Mouse (Mus musculus) R1 (cell line): ENCODE results near the gene Dsel.

Experiments
- DNase-seq: peaks from one replicate; pipeline ENCODE4 v3.0.0-alpha.2; 2018; ENCODE audit warnings: low read depth, low spot score

Gene Dsel

DNA sequence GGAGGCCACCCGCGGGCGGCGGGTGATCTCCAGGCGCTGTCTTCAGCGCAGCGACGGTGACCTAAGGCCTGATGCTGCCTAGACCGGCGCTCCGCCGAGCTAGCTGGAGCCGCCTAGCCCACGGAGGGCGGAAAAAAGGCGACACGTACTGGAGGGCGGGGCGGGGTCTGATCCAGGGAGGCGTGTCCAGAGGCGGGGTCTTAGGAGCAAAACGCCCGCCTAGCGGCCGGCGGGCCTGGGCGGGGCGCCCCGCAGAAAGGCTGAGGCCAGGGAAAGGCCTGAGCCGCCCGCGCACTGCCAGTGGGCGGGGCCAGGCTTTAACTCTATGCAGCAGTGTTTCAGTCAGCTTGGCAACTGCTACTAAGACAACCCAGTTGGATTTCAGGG is at the start of gene Dsel:
Dsel (minus strand) TSS at position 140 of the 387 bp plus-strand sequence.
- DNase-seq: peak; percentile 90

DNA sequence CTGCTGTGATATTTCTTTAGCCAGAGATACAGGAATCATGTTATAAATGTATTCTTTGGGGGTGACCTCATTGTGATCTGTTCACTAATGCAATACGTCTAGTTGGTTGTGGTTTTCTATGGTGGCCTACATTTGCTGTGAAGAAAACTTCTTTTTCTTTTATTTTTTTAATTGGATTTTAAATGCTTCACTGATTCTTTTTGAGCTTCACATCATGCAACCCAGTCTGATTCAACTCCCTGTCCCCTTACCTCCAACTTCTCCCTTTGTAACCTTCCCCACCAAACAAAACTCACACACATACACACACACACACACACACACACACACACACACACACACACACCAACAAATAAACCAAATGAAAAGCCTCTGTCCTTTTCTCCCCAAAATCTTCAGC is 46.7 kb upstream of the Dsel start:
- DNase-seq: no peak

DNA sequence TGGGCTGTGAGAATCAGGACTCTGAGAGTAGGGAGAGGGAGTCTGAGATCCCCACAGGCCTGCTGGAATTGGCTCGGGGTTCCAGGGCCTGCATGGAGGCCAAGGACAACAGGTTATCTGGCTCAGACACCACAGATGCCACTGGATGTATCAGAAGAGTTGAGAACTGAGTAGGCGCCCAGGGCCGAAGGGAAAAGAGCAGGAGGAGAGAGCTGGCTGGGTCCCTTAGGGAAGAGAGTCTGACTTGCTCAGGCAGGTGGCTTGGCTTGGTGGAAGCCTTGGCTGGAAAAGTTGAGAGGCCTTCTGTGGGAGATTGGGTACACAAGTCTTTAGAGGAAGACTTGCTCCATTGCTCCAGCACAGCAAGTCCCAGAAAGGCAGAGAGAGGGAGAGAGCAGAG is 18.6 kb upstream of the Dsel start:
- DNase-seq: no peak

DNA sequence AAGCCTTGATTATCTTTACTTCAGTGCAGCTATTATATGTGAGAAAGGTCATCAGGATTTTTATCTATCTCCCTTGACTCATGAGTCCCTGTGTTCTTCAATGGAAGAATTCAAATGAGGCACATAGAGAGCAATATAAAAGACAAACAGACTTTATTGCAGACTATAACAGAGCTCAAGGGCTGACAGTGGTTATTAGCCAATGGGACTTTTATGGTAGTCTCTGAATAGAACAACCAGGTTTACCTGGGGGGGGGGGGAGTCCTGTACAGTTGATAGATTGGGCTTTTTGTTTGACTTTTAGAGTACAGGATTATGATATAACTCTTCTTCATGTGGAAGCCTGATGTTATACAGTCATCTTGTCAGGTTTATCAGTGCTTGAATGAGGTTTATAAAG is 11.1 kb upstream of the Dsel start:
- DNase-seq: no peak

DNA sequence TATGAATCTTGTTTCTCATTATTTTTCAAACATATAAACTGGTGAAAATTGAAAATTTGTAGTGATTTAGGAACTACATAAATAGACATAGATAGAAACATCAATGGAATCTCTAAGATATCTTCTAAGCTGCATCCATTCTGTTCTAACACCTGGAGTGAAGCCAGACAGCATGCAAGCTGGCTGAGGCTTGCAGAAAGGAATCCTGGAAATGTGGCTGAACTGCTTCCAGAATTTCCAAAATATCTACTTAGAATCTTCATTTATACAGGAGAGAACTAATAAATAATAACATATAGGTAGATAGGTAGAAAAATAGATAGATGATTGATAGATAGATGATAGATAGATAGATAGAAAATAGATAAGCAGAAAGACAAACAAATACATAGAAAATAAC is 8.5 kb upstream of the Dsel start:
- DNase-seq: no peak

DNA sequence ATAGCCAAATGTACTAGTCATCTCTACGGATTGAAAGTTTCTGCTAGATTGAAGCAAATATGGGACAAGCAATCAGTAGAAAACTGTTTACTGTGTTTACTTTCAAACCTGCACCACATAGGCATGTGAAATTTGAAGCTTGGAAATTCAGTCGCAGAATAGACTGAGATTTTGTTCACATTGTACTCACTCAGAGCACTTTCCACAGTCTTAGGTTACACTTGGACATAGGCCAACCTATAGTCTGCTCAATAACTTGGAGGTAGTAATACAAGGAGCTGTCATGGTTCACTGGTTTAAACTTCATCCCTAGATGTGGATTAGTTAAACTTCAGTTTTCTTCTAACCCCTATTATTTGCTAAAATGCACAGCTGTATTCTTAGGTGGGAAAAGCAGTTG is 749 bp upstream of the Dsel start:
- no peak for DNase-seq

DNA sequence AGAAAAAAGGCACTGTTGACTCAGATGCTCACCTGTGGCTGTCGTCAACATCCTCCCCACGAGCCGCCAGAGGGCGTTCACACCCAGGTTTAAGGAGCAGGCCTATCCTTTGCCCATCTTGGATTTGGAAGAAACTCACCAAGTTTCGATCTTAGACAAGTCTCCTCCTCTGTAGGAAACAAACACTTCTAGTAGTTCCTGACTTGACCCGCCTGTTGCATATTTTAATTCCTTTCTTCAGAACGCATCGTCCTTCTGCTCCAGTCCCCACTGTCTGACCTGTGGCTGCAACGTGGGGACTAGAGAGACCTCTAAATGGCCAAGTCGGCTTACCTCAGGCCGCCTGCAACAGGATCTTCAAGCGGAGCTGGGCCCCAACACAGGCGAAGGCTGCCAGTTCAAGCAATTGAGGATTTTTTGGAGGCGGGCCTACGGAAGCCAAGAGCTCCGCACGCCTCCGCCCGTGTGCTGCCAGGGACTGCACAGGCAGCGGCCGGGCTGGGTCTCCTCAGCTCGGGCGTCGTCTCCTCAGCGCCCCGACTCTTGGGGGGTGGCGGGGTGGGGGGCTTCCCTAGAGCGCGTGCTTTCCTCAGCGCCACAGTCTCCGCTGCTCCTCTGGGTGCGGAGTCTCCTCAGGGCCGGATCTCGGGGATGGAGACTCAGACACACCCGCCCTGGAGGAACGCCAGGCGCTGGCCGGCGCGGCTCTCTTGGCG is 497 bp downstream of the Dsel start:
- DNase-seq: peak; percentile 87

DNA sequence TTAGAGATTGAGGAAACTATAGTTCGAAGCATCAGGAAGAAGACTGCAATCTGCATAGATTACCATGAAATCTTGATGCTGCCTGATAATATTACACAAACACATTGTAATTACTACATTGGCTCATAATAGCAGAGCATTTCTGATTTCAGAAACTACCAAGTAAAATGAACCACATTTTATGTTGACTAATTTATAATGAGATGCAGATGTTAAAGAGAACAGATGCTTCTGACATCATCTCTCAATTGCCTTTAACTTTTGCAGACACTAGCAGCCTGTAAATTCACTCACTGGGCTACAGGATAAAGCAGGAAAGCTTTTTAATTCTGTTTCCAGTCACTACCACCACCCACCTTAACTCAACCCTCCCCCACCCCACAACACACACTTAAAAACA is 6.9 kb downstream of the Dsel start:
- DNase-seq: no peak

DNA sequence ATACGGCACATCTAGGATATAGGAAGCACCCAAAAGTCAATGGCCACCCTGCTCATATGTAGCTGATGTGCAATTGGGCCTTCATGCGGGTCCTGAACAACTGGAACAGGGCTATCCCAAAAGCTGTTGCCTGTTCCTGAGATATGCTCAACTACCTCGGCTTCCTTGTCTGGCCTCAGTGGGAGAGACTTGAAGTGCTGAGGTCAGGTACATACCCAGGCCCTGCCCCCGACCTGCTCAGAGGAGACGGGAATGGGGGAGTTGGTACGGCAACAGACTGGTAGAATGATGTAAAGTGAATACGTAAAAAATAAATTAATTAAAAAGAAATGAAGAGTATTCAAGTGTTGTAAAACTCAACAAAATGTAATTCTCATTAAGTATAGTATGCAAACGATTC is 12.3 kb downstream of the Dsel start:
- no peak for DNase-seq

DNA sequence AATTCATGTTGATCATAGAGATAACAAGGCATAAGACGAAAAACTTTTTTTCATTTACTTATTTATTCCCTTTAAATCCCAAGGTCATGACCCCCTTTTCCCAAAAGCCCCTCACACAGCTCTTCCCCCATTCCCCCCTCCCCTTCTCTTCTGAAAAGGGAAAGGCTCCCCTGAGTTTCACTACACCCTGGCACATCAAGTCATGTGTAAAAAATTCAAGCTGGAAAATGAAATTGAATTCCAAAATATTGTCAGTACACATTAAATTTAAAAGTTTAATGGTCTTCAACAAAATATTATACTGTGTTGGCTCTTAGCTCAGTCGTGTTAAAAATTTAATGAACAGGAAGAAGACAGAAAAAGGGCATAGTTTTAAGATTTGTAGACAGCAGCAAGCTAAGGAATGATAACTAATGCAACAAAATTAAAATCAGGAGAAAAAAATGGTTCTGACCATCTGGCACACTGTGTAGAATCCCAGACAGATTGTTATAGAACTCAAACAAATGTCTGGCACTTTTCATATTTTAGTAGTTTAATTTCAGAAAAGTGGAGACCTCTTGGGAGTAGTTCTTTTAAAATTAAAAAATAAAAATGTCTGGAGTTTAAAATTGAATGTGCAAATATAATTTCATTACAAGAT is 31.0 kb downstream of the Dsel start:
- no peak for DNase-seq
